Mouse (Mus musculus): ENCODE measurements around the gene Gc. TPM values are rescaled to one million over a fixed set of nuclear protein-coding genes. Genes with fewer than 3 reads are reported as not detected.
A peak's percentile ranks its signal among the peaks of the same experiment; 100 is the strongest.

The Gc gene
- polyA plus RNA-seq (2015; fragmentation: Nextera tagmentation; extraction: Ambion mirVana) = 0.13 TPM in 1 of 2 replicates, not detected in the other

DNA sequence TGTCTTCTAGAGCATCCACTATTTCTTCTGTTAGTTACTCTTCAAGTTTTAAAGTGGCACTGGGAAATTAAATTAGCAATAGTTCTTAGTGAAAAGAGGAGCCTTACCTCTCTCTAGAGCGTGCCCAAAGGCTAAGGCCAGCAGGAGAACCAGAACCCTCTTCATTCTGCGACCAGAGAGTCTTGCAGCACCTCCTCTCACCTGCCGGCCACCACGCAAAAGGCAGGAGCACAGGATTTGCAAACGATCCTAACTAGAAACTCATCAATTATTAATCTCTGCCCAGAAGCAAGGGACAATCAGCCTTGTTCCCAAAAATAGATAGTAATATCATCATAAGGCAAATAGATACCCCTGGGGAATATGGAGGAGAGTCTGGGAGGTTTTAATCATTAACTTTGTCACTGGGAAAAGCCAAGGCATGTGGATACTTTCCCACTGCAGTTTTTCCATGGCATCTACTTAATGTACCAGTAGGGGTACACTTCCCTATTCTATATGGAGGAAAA lies at the start of gene Gc:
TSS of gene Gc (minus strand) at position 345 of the 509 bp plus-strand sequence.
- Histone ChIP-seq H3K27ac (replicated peaks) (no peak within 1 kb of the TSS), H3K27me3 (no peaks in the 10 kb centered on the region), H3K4me3 (no peak within 1 kb of the TSS), H3K9ac (replicated peaks) (no peak within 1 kb of the TSS), H3K4me1 (no peaks in the 10 kb centered on the region), H3K9me3 (no peaks in the 10 kb centered on the region), H3K36me3 (no peaks in the 10 kb centered on the region), H3K4me2 (replicated peaks) (no peak within 1 kb of the TSS)
- ATAC-seq (replicated peaks) = no peak
- 80% methylated on average over 5 of the region's 5 CpGs for WGBS

DNA sequence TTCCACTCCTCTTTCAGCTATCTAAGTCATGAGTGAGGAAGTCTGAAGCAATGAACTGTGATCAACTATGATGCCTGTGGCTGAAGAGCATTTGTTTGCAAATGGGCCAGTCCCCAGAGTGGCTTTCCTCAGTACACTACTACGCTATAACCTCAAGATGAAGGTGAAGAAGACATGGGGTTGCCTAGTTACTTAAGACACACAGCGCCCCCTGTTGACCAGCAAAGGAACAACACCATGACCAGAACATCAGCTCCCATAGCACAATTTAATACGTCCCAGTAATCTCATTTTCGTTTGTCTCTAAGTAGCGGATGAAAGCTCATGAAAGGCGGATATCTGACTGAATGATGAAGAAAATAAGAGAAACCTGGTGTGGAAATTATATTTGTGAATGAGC lies 42.5 kb upstream of the Gc start:
- no peaks in the 10 kb centered on the region for H3K27me3 ChIP-seq
- H3K36me3 ChIP-seq = no peaks in the 10 kb centered on the region
- no peaks in the 10 kb centered on the region for H3K9me3 ChIP-seq
- no peak overlapping the region for H3K9ac ChIP-seq (replicated peaks)
- no peak overlapping the region for H3K27ac ChIP-seq (replicated peaks)
- 64% methylated on average over 6 of the region's 6 CpGs for WGBS
- no peak overlapping the region for H3K4me3 ChIP-seq
- ATAC-seq (replicated peaks) = no peak
- H3K4me1 ChIP-seq = no peaks in the 10 kb centered on the region
- H3K4me2 ChIP-seq (replicated peaks) = no peak overlapping the region

DNA sequence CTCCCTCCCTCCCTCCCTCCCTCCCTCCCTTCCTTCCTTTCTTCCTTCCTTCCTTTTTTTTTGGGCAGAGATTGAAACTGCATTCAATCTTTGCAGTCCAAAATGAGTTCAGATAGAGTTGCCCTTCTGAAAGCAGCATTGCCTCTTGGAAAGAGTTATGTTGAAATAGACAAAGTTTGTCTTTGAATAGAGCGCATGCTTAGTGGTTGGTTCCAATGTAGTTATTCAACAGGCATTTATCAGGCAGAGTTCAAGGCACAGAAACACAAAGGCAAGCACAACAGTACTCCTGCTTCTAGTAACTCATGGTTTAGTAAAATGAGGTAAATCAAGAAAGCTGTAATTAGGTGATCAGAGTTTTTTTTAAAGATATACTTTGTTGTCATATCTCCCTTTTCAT lies 34.9 kb upstream of the Gc start:
- H3K4me2 ChIP-seq (replicated peaks) = no peak overlapping the region
- no peak for ATAC-seq (replicated peaks)
- no peaks in the 10 kb centered on the region for H3K4me1 ChIP-seq
- no peak overlapping the region for H3K9ac ChIP-seq (replicated peaks)
- no peaks in the 10 kb centered on the region for H3K9me3 ChIP-seq
- H3K4me3 ChIP-seq = no peak overlapping the region
- no peaks in the 10 kb centered on the region for H3K27me3 ChIP-seq
- WGBS = 84% methylated on average over 1 of the region's 1 CpGs
- no peaks in the 10 kb centered on the region for H3K36me3 ChIP-seq
- H3K27ac ChIP-seq (replicated peaks) = no peak overlapping the region

GRCm38 (mm10) chr5:89470483-89470882 lies 12.8 kb upstream of the Gc start:
- WGBS = 75% methylated on average over 4 of the region's 4 CpGs
- H3K9me3 ChIP-seq = no peaks in the 10 kb centered on the region
- no peak overlapping the region for H3K27ac ChIP-seq (replicated peaks)
- H3K9ac ChIP-seq (replicated peaks) = no peak overlapping the region
- no peaks in the 10 kb centered on the region for H3K36me3 ChIP-seq
- no peaks in the 10 kb centered on the region for H3K4me1 ChIP-seq
- no peak overlapping the region for H3K4me3 ChIP-seq
- no peaks in the 10 kb centered on the region for H3K27me3 ChIP-seq
- ATAC-seq (replicated peaks) = no peak
- no peak overlapping the region for H3K4me2 ChIP-seq (replicated peaks)

DNA sequence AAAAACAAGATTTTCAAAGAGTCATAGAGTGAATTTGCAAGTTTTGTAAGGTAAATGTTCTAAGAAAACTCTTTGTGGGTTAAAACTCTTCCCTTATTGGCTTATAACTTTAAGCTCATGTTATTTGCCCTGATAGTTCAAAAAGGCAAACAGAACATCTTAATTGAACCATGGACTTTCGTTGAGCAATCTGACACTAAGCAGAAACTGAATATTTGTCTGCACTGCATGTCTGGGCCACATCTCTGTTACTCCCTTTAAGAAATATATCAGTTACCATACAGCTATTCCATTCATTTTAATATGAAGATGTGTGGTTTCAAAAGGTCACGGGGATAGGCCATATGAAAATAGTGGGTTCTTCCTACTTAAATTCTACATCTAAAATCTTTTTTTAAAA lies 10.2 kb upstream of the Gc start:
- no peaks in the 10 kb centered on the region for H3K36me3 ChIP-seq
- no peaks in the 10 kb centered on the region for H3K27me3 ChIP-seq
- H3K4me2 ChIP-seq (replicated peaks) = no peak overlapping the region
- H3K4me1 ChIP-seq = no peaks in the 10 kb centered on the region
- H3K4me3 ChIP-seq = no peak overlapping the region
- H3K9me3 ChIP-seq = no peaks in the 10 kb centered on the region
- H3K27ac ChIP-seq (replicated peaks) = no peak overlapping the region
- no peak overlapping the region for H3K9ac ChIP-seq (replicated peaks)
- no peak for ATAC-seq (replicated peaks)
- WGBS = 78% methylated on average over 2 of the region's 2 CpGs

DNA sequence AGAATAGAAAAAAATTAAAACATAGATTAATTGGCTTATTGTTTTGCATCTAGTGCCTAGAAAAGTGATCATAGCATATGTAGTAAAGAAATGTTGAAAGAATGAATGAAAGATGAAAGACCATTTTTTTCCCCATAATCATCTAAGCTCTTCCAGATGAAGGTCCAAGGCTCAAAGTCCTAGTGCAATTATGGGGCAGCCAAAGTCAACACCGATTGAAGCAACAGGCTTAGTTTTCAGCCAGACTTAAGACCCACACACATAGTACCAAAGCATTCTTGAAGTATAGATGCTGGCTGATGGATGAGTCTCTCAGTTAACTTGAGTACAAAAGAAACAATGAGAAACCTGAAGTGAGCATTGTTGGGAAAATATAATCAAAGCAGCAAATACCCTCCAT lies 9.3 kb upstream of the Gc start:
- Histone ChIP-seq H3K27me3 (no peaks in the 10 kb centered on the region), H3K9me3 (no peaks in the 10 kb centered on the region), H3K36me3 (no peaks in the 10 kb centered on the region), H3K9ac (replicated peaks) (no peak overlapping the region), H3K4me2 (replicated peaks) (no peak overlapping the region), H3K4me1 (no peaks in the 10 kb centered on the region), H3K27ac (replicated peaks) (no peak overlapping the region), H3K4me3 (no peak overlapping the region)
- WGBS = 93% methylated on average over 1 of the region's 1 CpGs
- ATAC-seq (replicated peaks) = no peak

- no peaks in the 10 kb centered on the region for H3K36me3 ChIP-seq
- H3K4me2 ChIP-seq (replicated peaks) = no peak overlapping the region
- no peak overlapping the region for H3K9ac ChIP-seq (replicated peaks)
- no peaks in the 10 kb centered on the region for H3K9me3 ChIP-seq
- H3K27me3 ChIP-seq = no peaks in the 10 kb centered on the region
- no peak for ATAC-seq (replicated peaks)
- no peak overlapping the region for H3K27ac ChIP-seq (replicated peaks)
- H3K4me3 ChIP-seq = no peak overlapping the region
- H3K4me1 ChIP-seq = no peaks in the 10 kb centered on the region
These were observed 8.6 kb upstream of the Gc start for GRCm38 (mm10) chr5:89466275-89466674.

DNA sequence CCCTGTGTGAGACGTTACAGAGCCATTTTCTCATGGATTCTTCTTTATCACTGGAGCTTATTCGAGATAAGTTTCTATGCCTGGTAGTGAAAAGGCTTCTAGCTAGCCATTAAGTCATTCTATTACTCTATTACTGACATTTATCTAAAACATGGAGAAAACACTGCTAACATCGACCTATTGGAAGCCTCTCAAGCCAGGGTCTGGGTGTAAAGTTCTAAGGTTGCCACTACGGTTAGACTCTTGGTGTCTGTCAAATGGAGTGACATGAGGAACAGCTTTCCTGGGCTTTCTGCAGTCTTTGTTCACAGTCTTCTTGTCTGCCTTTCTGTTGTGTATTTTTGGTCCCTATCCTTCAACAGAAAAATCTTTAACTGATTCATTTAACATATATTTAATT lies 4.1 kb upstream of the Gc start:
- ATAC-seq (replicated peaks) = no peak
- Histone ChIP-seq H3K9ac (replicated peaks) (no peak overlapping the region), H3K36me3 (no peaks in the 10 kb centered on the region), H3K27me3 (no peaks in the 10 kb centered on the region), H3K9me3 (no peaks in the 10 kb centered on the region), H3K27ac (replicated peaks) (no peak overlapping the region), H3K4me1 (no peaks in the 10 kb centered on the region), H3K4me3 (no peak overlapping the region), H3K4me2 (replicated peaks) (no peak overlapping the region)
- 85% methylated on average over 4 of the region's 4 CpGs for WGBS

GRCm38 (mm10) chr5:89459591-89459990 lies 1.9 kb upstream of the Gc start:
- no peak overlapping the region for H3K27ac ChIP-seq (replicated peaks)
- ATAC-seq (replicated peaks) = no peak
- H3K27me3 ChIP-seq = no peaks in the 10 kb centered on the region

DNA sequence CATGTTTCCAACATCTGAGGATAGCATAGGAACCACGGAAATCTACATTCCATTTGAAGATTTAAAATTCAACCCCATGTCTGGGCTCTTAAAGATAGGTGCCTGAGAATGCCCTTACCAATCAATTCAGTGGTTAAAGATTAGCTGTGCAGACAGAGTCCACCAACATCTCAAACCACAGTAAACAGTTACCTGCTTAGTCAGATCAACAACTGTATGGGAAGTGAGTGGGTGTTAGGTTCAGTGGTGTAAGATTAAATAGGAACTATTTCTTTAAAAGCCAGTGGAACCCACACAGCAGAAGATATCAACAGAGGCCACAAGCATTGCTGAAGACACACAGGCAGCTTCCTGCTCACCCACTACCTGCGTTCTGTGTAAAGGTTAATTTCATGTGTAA lies 1.3 kb upstream of the Gc start:
- Histone ChIP-seq H3K4me2 (replicated peaks) (no peak overlapping the region), H3K36me3 (no peaks in the 10 kb centered on the region), H3K4me3 (no peak overlapping the region), H3K9me3 (no peaks in the 10 kb centered on the region), H3K27me3 (no peaks in the 10 kb centered on the region), H3K9ac (replicated peaks) (no peak overlapping the region), H3K4me1 (no peaks in the 10 kb centered on the region), H3K27ac (replicated peaks) (no peak overlapping the region)
- ATAC-seq (replicated peaks) = no peak
- 89% methylated on average over 2 of the region's 2 CpGs for WGBS

More at GRCm38 (mm10) chr5:89459591-89459990, 1.9 kb upstream of the Gc start:
- Histone ChIP-seq H3K4me2 (replicated peaks) (no peak overlapping the region), H3K4me1 (no peaks in the 10 kb centered on the region), H3K36me3 (no peaks in the 10 kb centered on the region), H3K9me3 (no peaks in the 10 kb centered on the region), H3K4me3 (no peak overlapping the region), H3K9ac (replicated peaks) (no peak overlapping the region)

DNA sequence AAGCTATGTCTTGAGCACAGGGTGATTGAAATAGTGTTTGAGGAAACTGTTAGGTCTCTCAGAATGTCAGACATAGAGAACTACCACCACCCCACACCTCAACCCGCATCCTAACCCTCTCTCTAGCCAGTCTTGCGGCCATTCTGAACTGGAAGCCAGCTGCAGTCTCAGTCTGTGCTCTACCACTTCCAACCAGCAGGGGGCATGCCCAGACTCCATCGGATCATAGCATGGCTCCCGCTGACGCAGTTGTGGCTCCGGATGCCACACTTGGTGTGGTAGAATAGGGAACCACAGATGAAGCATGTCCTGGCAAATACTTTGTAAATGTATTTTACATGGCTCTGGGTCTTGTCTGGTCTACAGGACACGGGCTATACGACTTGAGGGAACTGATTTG lies 2.2 kb downstream of the Gc start:
- no peak overlapping the region for H3K9ac ChIP-seq (replicated peaks)
- no peaks in the 10 kb centered on the region for H3K9me3 ChIP-seq
- H3K36me3 ChIP-seq = no peaks in the 10 kb centered on the region
- H3K4me3 ChIP-seq = no peak overlapping the region
- WGBS = 43% methylated on average over 8 of the region's 8 CpGs
- H3K27ac ChIP-seq (replicated peaks) = no peak overlapping the region
- no peaks in the 10 kb centered on the region for H3K27me3 ChIP-seq
- peak; percentile 53; the same call in 1 of the 2 replicates for ATAC-seq (replicated peaks)
- H3K4me2 ChIP-seq (replicated peaks) = no peak overlapping the region
- H3K4me1 ChIP-seq = no peaks in the 10 kb centered on the region

GRCm38 (mm10) chr5:89450798-89451197 lies 6.9 kb downstream of the Gc start:
- Histone ChIP-seq H3K4me2 (replicated peaks) (no peak overlapping the region), H3K27ac (replicated peaks) (no peak overlapping the region), H3K4me1 (no peaks in the 10 kb centered on the region), H3K27me3 (no peaks in the 10 kb centered on the region), H3K9me3 (no peaks in the 10 kb centered on the region), H3K36me3 (no peaks in the 10 kb centered on the region), H3K4me3 (no peak overlapping the region), H3K9ac (replicated peaks) (no peak overlapping the region)
- ATAC-seq (replicated peaks) = no peak

DNA sequence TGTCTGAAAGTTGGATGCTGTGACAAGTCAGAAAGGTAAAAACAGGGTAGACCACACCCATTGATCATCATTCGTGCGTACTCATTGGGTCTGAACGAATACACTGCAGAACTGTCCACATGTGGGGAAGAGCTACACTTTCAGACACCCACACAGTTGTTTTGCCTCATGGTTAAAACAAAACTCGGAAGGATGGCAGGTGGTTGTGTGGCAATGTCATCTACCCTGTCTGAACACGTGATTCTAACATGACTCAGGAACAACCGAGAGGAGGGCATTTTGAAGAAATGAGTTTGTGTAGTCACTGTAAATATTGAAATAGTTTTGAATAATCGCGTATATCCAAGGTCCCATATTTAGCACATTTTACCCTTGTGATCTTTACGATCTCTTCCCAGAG lies 8.4 kb downstream of the Gc start:
- no peaks in the 10 kb centered on the region for H3K36me3 ChIP-seq
- WGBS = 92% methylated on average over 9 of the region's 9 CpGs
- no peaks in the 10 kb centered on the region for H3K27me3 ChIP-seq
- H3K4me3 ChIP-seq = no peak overlapping the region
- H3K4me2 ChIP-seq (replicated peaks) = no peak overlapping the region
- no peaks in the 10 kb centered on the region for H3K4me1 ChIP-seq
- H3K27ac ChIP-seq (replicated peaks) = no peak overlapping the region
- no peaks in the 10 kb centered on the region for H3K9me3 ChIP-seq
- no peak for ATAC-seq (replicated peaks)
- H3K9ac ChIP-seq (replicated peaks) = no peak overlapping the region

Measured in forebrain, embryonic 15.5 days (tissue).